Mouse (Mus musculus) left cerebral cortex, adult 9 months (tissue): ENCODE data around the gene Slit3.

Source experiments
- DNase-seq, 2 experiments: peaks; one replicate each; pipeline ENCODE4 v3.0.0; 2022; ENCODE audit warnings: low spot score in 2 of 2

The Slit3 gene

GRCm38 (mm10) chr11:35513343-35513742 lies 392.3 kb downstream of the Slit3 start:
- DNase-seq = no peak

- DNase-seq = no peak
Observed at GRCm38 (mm10) chr11:35522802-35523452, 401.9 kb downstream of the Slit3 start.

- no peak for DNase-seq
Observed at GRCm38 (mm10) chr11:35523773-35524172, 402.7 kb downstream of the Slit3 start.

- no peak for DNase-seq
Observed at GRCm38 (mm10) chr11:35526219-35526762, 405.3 kb downstream of the Slit3 start.

- peak in 1 of 2 experiments; percentile 59 for DNase-seq
Observed at GRCm38 (mm10) chr11:35527816-35528462, 406.9 kb downstream of the Slit3 start.

- no peak for DNase-seq
Observed at GRCm38 (mm10) chr11:35535027-35535426, 414.0 kb downstream of the Slit3 start.

- peak in 1 of 2 experiments; percentile 16 for DNase-seq
Observed at GRCm38 (mm10) chr11:35537128-35538088, 416.4 kb downstream of the Slit3 start.

GRCm38 (mm10) chr11:35542731-35543130 lies 421.7 kb downstream of the Slit3 start:
- DNase-seq = no peak

- no peak for DNase-seq
Observed at GRCm38 (mm10) chr11:35544112-35545064, 423.4 kb downstream of the Slit3 start.

GRCm38 (mm10) chr11:35546081-35546822 lies 425.2 kb downstream of the Slit3 start:
- DNase-seq = no peak

GRCm38 (mm10) chr11:35550036-35550435 lies 429.0 kb downstream of the Slit3 start:
- DNase-seq = no peak

GRCm38 (mm10) chr11:35556192-35556591 lies 435.2 kb downstream of the Slit3 start:
- no peak for DNase-seq

- DNase-seq = no peak
Observed at GRCm38 (mm10) chr11:35557476-35557875, 436.5 kb downstream of the Slit3 start.

GRCm38 (mm10) chr11:35558311-35558710 lies 437.3 kb downstream of the Slit3 start:
- no peak for DNase-seq

- DNase-seq = no peak
Observed at GRCm38 (mm10) chr11:35559386-35559785, 438.4 kb downstream of the Slit3 start.

- DNase-seq = no peak
Observed at GRCm38 (mm10) chr11:35561760-35562159, 440.7 kb downstream of the Slit3 start.

GRCm38 (mm10) chr11:35565322-35565721 lies 444.3 kb downstream of the Slit3 start:
- DNase-seq = no peak

GRCm38 (mm10) chr11:35566686-35567085 lies 445.7 kb downstream of the Slit3 start:
- DNase-seq = no peak

GRCm38 (mm10) chr11:35569126-35569916 lies 448.3 kb downstream of the Slit3 start:
- DNase-seq = no peak
